Mouse (Mus musculus) limb, embryonic 14.5 days (tissue): Measurements from ENCODE around the gene Inhbb. TPM values are rescaled to one million over a fixed set of nuclear protein-coding genes. Genes with fewer than 3 reads are reported as not detected.
A peak's percentile ranks its signal among the peaks of the same experiment; 100 is the strongest.

Experiments
- ATAC-seq: fragments of 200-750 bp; cut with Nextera tagmentation; 2 replicates; pipeline ENCODE4 v1.8.0; 2017; ENCODE audit warnings: low read depth, moderate number of reproducible peaks, moderate TSS enrichment; ENCODE audit not compliant: low FRiP score
- DNase-seq: peaks from one replicate; pipeline ENCODE4 v3.0.0-alpha.2; 2015; ENCODE audit warnings: low spot score
- H3K27ac ChIP-seq: fragments of 300-500 bp; sonication (generic); replicated peaks from 2 replicates; pipeline ENCODE4 v1.5.1; 2014; ENCODE audit warnings: low read depth, mild to moderate bottlenecking, low read length, moderate library complexity, mixed read lengths
- H3K27me3 ChIP-seq: fragments of 300-500 bp; sonication (generic); 2 replicates; pipeline ENCODE4 v1.6.1; 2014; ENCODE audit warnings: low read length, mixed read lengths; ENCODE audit not compliant: control insufficient read depth, insufficient read depth
- H3K36me3 ChIP-seq: fragments of 300-500 bp; sonication (generic); 2 replicates; pipeline ENCODE4 v1.6.1; 2014; ENCODE audit warnings: mild to moderate bottlenecking, low read length, moderate library complexity, mixed read lengths; ENCODE audit not compliant: control insufficient read depth, insufficient read depth
- H3K4me1 ChIP-seq: fragments of 300-500 bp; sonication (generic); 2 replicates; pipeline ENCODE4 v1.6.1; 2014; ENCODE audit warnings: antibody characterized with exemption, low read length, mixed read lengths; ENCODE audit not compliant: control insufficient read depth, insufficient read depth
- H3K4me2 ChIP-seq: fragments of 300-500 bp; sonication (generic); replicated peaks from 2 replicates; pipeline ENCODE4 v1.6.1; 2014; ENCODE audit warnings: low read depth, mild to moderate bottlenecking, low read length, moderate library complexity; ENCODE audit not compliant: severe bottlenecking
- H3K4me3 ChIP-seq: fragments of 300-500 bp; sonication (generic); replicated peaks from 2 replicates; pipeline ENCODE4 v1.5.1; 2014; ENCODE audit warnings: low read length
- H3K9ac ChIP-seq: fragments of 300-500 bp; sonication (generic); 2 replicates; pipeline ENCODE4 v1.6.1; 2014; ENCODE audit warnings: mild to moderate bottlenecking, low read depth, low read length, moderate library complexity; ENCODE audit not compliant: severe bottlenecking
- H3K9me3 ChIP-seq: fragments of 300-500 bp; sonication (generic); 2 replicates; pipeline ENCODE4 v1.6.1; 2016; ENCODE audit warnings: low read length; ENCODE audit not compliant: control insufficient read depth
- POLR2A ChIP-seq: fragments of 200-500 bp; IDR thresholded peaks from 2 replicates; pipeline ENCODE4 v1.8.0; 2012; ENCODE audit warnings: inconsistent platforms, mild to moderate bottlenecking, moderate library complexity, borderline replicate concordance; ENCODE audit not compliant: insufficient read depth, insufficient read length; ENCODE audit errors: extremely low read depth
- WGBS: fragments of 180-500 bp; shearing (Covaris S2); extraction: QIAGEN DNeasy Blood & Tissue Kit; methylation state at CpG from one replicate; pipeline ENCODE4 v1.1.7; 2014; 5-methylcytosine and 5-hydroxymethylcytosine counted together
- polyA plus RNA-seq, 2 experiments: library from polyadenylated mRNA; depleted of rRNA in 1 of 2; stranded (reverse) in 1 of 2; unstranded in 1 of 2; fragments of >200 nt; fragmentation: Nextera tagmentation in 1 of 2; extraction: Ambion mirVana in 1 of 2; gene quantifications; 2 replicates each; pipeline versions ENCODE4 v1.2.1 to v1.2.3; 2012 to 2014

Gene Inhbb
- polyA plus RNA-seq, 2 experiments: 1.6 to 2.9 TPM

- ATAC-seq: peak; percentile 67
- DNase-seq: peak; percentile 87
- Histone ChIP-seq H3K27ac (0 out of 2 replicates have a peak overlapping the region, but pooled peaks have one; percentile 9), H3K9ac (no peak overlapping the region), H3K27me3 (no peaks in the 10 kb centered on the region), H3K4me1 (peaks cover 18% of the 10 kb centered on the region), H3K9me3 (no peaks in the 10 kb centered on the region), H3K4me3 (peak overlapping the region; percentile 13), H3K36me3 (no peaks in the 10 kb centered on the region), H3K4me2 (peak overlapping the region; percentile 46)
- WGBS: 2% methylated on average over 19 of the region's 19 CpGs
- TF ChIP-seq POLR2A: no peak
Observed at GRCm38 (mm10) chr1:119456671-119457527, 34.9 kb upstream of the Inhbb start.

GRCm38 (mm10) chr1:119453731-119454130 lies 31.7 kb upstream of the Inhbb start:
- peak; percentile 35 for DNase-seq
- ATAC-seq: no peak
- Histone ChIP-seq H3K4me2 (no peak overlapping the region), H3K9ac (no peak overlapping the region), H3K4me1 (peaks cover 18% of the 10 kb centered on the region), H3K4me3 (no peak overlapping the region), H3K27me3 (no peaks in the 10 kb centered on the region), H3K9me3 (no peaks in the 10 kb centered on the region), H3K36me3 (no peaks in the 10 kb centered on the region), H3K27ac (no peak overlapping the region)
- TF ChIP-seq POLR2A: no peak
- 37% methylated on average over 3 of the region's 4 CpGs for WGBS

- WGBS: 32% methylated on average over 10 of the region's 10 CpGs
- Histone ChIP-seq H3K27ac (no peak overlapping the region), H3K4me2 (no peak overlapping the region), H3K4me1 (peaks cover 3% of the 10 kb centered on the region), H3K4me3 (no peak overlapping the region), H3K9me3 (no peaks in the 10 kb centered on the region), H3K27me3 (no peaks in the 10 kb centered on the region), H3K9ac (no peak overlapping the region), H3K36me3 (no peaks in the 10 kb centered on the region)
- no peak for TF ChIP-seq POLR2A
- ATAC-seq (no peak), DNase-seq (no peak)
Observed at GRCm38 (mm10) chr1:119451417-119451816, 29.4 kb upstream of the Inhbb start.

GRCm38 (mm10) chr1:119450651-119451345 lies 28.8 kb upstream of the Inhbb start:
- WGBS: 73% methylated on average over 10 of the region's 10 CpGs
- Histone ChIP-seq H3K27me3 (no peaks in the 10 kb centered on the region), H3K4me1 (no peaks in the 10 kb centered on the region), H3K4me2 (no peak overlapping the region), H3K27ac (no peak overlapping the region), H3K36me3 (no peaks in the 10 kb centered on the region), H3K9me3 (no peaks in the 10 kb centered on the region), H3K4me3 (no peak overlapping the region), H3K9ac (no peak overlapping the region)
- DNase-seq (no peak), ATAC-seq (no peak)
- no peak for TF ChIP-seq POLR2A

GRCm38 (mm10) chr1:119446753-119447283 lies 24.8 kb upstream of the Inhbb start:
- ATAC-seq (no peak), DNase-seq (no peak)
- 58% methylated on average over 10 of the region's 10 CpGs for WGBS

More at GRCm38 (mm10) chr1:119446753-119447283, 24.8 kb upstream of the Inhbb start:
- no peak for TF ChIP-seq POLR2A
- H3K4me3 ChIP-seq: no peak overlapping the region
- no peaks in the 10 kb centered on the region for H3K9me3 ChIP-seq
- no peaks in the 10 kb centered on the region for H3K36me3 ChIP-seq
- no peaks in the 10 kb centered on the region for H3K4me1 ChIP-seq
- no peak overlapping the region for H3K9ac ChIP-seq
- no peak overlapping the region for H3K4me2 ChIP-seq
- no peak overlapping the region for H3K27ac ChIP-seq
- no peaks in the 10 kb centered on the region for H3K27me3 ChIP-seq
